Mouse (Mus musculus) A20 (cell line): ENCODE results near the gene Sppl2b.
"Not testable (repeated sequence)": the region's sequence is repeated elsewhere in the genome, so short reads cannot be mapped to it uniquely, and the experiment has no call there.

Experiments used
- DNase-seq: peaks from one replicate; pipeline ENCODE4 v3.0.0-alpha.2; 2011; ENCODE audit warnings: low read depth, low spot score

Sppl2b gene

GRCm38 (mm10) chr10:80823847-80824643 is 31.0 kb upstream of the Sppl2b start:
- peak; percentile 71 for DNase-seq

DNA sequence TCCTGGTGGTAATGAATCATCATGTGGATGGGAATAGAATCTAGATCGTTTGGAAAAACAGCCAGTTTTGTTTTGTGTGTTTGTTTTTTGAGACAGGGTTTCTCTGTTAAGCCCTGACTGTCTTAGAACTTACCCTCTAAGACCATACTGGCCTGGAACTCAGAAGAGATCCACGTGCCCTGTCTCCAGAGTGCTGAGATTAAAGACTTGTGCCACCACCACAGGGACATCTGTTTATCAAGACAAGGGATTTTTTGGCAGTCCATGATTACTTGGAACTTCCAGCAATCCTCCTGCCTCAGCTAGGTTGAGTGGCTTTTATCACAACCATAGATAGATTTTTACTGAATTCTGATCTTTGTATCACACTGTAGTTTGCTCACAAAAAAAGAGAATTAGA is 30.2 kb upstream of the Sppl2b start:
- peak; percentile 56 for DNase-seq

- peak; percentile 100 for DNase-seq
These were observed 28.7 kb upstream of the Sppl2b start, which contains the start of gene Oaz1 for GRCm38 (mm10) chr10:80826151-80827062. Oaz1 (plus strand) TSS chr10:80826656.

GRCm38 (mm10) chr10:80827063-80827869 is 27.8 kb upstream of the Sppl2b start:
- DNase-seq, result no peak

GRCm38 (mm10) chr10:80827870-80828420 is 27.1 kb upstream of the Sppl2b start:
- DNase-seq, result no peak

DNA sequence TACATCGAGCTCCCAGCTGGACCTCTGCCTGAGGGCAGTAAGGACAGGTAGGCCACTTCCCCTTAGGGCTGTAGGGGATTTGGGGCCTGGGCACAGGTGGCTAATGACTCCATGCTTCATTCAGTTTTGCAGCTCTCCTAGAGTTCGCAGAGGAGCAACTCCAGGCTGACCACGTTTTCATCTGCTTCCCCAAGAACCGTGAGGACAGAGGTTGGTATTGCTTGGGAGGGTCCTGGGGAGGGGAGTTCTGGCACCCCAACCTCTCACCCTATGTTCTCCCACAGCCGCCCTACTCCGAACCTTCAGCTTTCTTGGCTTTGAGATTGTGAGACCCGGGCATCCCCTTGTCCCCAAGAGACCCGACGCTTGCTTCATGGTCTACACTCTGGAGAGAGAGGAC is 26.5 kb upstream of the Sppl2b start:
- DNase-seq, result not testable (repeated sequence)

GRCm38 (mm10) chr10:80829359-80830278 is 25.5 kb upstream of the Sppl2b start:
- no peak for DNase-seq

DNA sequence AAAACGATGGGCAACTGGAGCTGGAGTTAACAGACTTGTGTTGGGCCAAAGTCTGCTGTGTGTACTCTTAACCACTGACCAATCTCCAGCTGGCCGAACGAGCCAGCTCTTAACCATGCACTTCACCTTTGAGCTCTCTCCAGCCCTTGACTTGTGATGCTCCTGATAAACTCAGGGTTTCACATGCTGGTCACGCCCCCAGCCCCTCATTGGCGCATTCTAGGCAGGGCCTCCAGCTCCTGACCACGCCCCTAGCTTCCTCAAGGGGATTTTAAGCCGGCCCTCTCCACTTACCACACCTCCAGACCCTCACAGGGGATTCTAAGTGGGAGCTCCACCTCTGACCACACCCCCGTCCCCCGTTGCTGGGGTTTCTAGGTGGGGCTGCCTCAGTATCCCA is 23.9 kb upstream of the Sppl2b start:
- peak; percentile 79 for DNase-seq

- DNase-seq, result no peak
These were observed 22.3 kb upstream of the Sppl2b start for GRCm38 (mm10) chr10:80832818-80833217.

GRCm38 (mm10) chr10:80835617-80836016 is 19.5 kb upstream of the Sppl2b start:
- DNase-seq, result no peak

DNA sequence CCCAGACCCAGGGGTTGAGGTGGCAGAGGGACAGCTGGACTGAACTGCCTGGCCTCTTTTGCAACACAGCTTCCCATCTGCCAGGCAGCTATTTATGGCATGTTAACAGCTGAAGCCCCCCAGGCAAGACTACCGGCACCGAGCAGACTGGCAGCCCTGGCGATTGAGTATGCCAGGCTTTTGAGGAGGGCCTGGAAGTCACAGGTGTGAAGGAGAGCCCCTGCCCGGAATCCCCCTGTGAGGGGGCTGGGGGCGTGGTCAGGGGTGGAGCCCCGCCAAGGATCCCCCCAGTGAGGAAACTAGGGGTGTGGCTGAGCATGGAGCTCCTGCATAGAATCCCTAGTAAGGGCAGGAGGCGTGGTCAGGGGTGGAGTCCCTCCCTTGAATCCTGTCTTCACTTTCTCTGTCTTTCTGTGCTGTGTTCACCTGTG is 18.1 kb upstream of the Sppl2b start:
- DNase-seq, result no peak

DNA sequence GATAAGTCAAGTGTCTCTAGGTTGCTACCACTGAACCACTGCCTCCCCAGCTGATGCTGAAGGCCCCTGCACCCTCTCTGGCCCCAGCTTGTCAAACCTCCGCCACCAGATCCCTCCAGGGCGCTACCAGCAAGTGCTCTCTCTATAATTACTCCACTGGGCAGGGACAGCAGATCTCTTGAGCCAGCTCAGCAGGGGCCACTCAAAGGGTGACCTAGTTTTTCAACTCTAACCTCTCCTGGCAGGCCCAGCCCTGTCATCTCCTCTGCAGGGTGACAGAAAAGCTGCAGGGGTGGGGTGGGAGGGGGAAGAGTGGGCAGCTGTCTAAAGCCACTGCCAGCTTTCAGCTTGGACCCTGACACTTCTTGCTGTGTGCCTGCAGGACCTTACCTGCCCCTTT is 17.2 kb upstream of the Sppl2b start:
- no peak for DNase-seq

- no peak for DNase-seq
These were observed 16.6 kb upstream of the Sppl2b start for GRCm38 (mm10) chr10:80838346-80838912.

DNA sequence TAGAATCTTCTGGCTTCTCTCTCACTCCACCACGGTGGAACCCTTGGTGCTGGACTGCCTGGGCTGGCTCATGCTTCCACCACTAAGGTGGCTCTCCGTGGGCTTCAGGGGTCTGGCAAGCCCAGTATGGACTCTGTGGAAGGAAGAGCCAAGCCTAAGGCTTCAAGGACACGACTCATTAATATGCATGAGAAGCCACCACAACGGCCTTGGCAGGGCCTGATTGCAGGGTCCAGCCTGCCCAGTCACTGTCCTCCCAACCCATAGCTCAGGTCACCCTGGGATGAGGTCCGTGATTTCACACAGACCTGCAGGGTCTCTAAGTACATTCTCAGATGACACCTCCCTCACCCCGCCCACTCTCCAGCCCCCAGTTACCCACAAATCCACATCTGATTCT is 15.2 kb upstream of the Sppl2b start:
- DNase-seq, result no peak

- no peak for DNase-seq
These were observed 13.4 kb upstream of the Sppl2b start for GRCm38 (mm10) chr10:80841685-80842084.

- DNase-seq, result no peak
These were observed 12.7 kb upstream of the Sppl2b start for GRCm38 (mm10) chr10:80842334-80842733.

- no peak for DNase-seq
These were observed 11.8 kb upstream of the Sppl2b start for GRCm38 (mm10) chr10:80843087-80843930.

- no peak for DNase-seq
These were observed 11.0 kb upstream of the Sppl2b start, which contains the start of gene Lingo3 for GRCm38 (mm10) chr10:80843931-80844547. Lingo3 (minus strand) TSS chr10:80844039.
